Mouse (Mus musculus) forebrain, embryonic 15.5 days (tissue): ENCODE data around the gene Crisp2. TPM values are rescaled to one million over a fixed set of nuclear protein-coding genes. Genes with fewer than 3 reads are reported as not detected.
"Not testable (repeated sequence)": the region's sequence is repeated elsewhere in the genome, so short reads cannot be mapped to it uniquely, and the experiment has no call there.

Source experiments
- ATAC-seq: fragments of 200-750 bp; cut with Nextera tagmentation; replicated peaks from 2 replicates; pipeline ENCODE4 v1.8.0; 2017; ENCODE audit warnings: mild to moderate bottlenecking, moderate TSS enrichment, moderate library complexity
- H3K27ac ChIP-seq: fragments of 300-500 bp; sonication (generic); replicated peaks from 2 replicates; pipeline ENCODE4 v1.5.1; 2015; ENCODE audit warnings: mild to moderate bottlenecking, inconsistent platforms
- H3K27me3 ChIP-seq: fragments of 300-500 bp; sonication (generic); 2 replicates; pipeline ENCODE4 v1.6.1; 2015; ENCODE audit warnings: inconsistent platforms
- H3K36me3 ChIP-seq: fragments of 300-500 bp; sonication (generic); 2 replicates; pipeline ENCODE4 v1.6.1; 2015; ENCODE audit warnings: mild to moderate bottlenecking, inconsistent platforms
- H3K4me1 ChIP-seq: fragments of 300-500 bp; sonication (generic); 2 replicates; pipeline ENCODE4 v1.6.1; 2015; ENCODE audit warnings: inconsistent platforms
- H3K4me2 ChIP-seq: fragments of 300-500 bp; sonication (generic); replicated peaks from 2 replicates; pipeline ENCODE4 v1.6.1; 2015; ENCODE audit warnings: mild to moderate bottlenecking, inconsistent platforms
- H3K4me3 ChIP-seq: fragments of 300-500 bp; sonication (generic); 2 replicates; pipeline ENCODE4 v1.5.1; 2015; ENCODE audit warnings: mild to moderate bottlenecking, inconsistent platforms
- H3K9ac ChIP-seq: fragments of 300-500 bp; sonication (generic); replicated peaks from 2 replicates; pipeline ENCODE4 v1.6.1; 2015; ENCODE audit warnings: mild to moderate bottlenecking, inconsistent platforms
- H3K9me3 ChIP-seq: fragments of 300-500 bp; sonication (generic); 2 replicates; pipeline ENCODE4 v1.6.1; 2016; ENCODE audit warnings: inconsistent platforms
- WGBS: fragments of 180-500 bp; shearing (Covaris S2); methylation state at CpG from one replicate; pipeline ENCODE4 v1.1.7; 2015; ENCODE audit warnings: mixed read lengths; 5-methylcytosine and 5-hydroxymethylcytosine counted together
- polyA plus RNA-seq: library from polyadenylated mRNA; unstranded; fragments of >200 nt; fragmentation: Nextera tagmentation; extraction: Ambion mirVana; gene quantifications from 2 replicates; pipeline ENCODE4 v1.2.1, GENCODE M21; 2015

The Crisp2 gene
- polyA plus RNA-seq, 1 experiment from 2014 or later = not detected

DNA sequence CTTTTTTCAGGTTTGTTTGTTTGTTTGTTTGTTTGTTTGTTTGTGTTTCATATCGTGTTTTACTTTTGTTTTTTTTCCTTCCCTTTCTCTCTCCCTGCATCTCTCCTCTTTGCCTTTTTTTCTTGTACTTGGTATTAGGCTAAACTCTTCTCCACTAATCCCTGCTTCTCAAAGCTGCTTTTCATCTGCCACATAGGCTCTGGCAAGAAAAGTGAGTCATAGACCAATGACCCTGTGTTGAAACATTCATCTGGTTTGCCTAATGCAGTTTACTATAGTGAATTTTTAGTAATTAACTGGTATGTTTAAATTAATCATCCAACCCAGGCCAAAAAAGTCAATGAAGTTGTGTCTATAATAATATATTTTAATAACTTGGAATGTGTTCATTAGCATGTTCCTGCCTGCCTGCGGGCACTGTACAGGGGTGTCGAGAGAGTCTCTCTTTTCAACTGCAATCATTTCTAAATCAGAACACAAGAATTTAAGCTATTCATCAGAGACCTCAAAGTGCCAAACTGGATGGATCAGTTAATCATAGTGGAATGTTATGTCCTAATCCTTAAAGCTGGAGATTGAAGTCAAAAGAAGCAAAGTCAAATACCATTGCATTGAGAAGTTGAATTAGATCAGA, 4.0 kb downstream of the Crisp2 start:
- 78% methylated on average over 3 of the region's 3 CpGs for WGBS
- no peaks in the 10 kb centered on the region for H3K9me3 ChIP-seq
- H3K27me3 ChIP-seq = no peaks in the 10 kb centered on the region
- no peaks in the 10 kb centered on the region for H3K4me1 ChIP-seq
- H3K27ac ChIP-seq = no peak overlapping the region
- H3K4me3 ChIP-seq = no peak overlapping the region
- H3K9ac ChIP-seq = no peak overlapping the region
- no peak overlapping the region for H3K4me2 ChIP-seq
- H3K36me3 ChIP-seq = no peaks in the 10 kb centered on the region
- no peak for ATAC-seq

DNA sequence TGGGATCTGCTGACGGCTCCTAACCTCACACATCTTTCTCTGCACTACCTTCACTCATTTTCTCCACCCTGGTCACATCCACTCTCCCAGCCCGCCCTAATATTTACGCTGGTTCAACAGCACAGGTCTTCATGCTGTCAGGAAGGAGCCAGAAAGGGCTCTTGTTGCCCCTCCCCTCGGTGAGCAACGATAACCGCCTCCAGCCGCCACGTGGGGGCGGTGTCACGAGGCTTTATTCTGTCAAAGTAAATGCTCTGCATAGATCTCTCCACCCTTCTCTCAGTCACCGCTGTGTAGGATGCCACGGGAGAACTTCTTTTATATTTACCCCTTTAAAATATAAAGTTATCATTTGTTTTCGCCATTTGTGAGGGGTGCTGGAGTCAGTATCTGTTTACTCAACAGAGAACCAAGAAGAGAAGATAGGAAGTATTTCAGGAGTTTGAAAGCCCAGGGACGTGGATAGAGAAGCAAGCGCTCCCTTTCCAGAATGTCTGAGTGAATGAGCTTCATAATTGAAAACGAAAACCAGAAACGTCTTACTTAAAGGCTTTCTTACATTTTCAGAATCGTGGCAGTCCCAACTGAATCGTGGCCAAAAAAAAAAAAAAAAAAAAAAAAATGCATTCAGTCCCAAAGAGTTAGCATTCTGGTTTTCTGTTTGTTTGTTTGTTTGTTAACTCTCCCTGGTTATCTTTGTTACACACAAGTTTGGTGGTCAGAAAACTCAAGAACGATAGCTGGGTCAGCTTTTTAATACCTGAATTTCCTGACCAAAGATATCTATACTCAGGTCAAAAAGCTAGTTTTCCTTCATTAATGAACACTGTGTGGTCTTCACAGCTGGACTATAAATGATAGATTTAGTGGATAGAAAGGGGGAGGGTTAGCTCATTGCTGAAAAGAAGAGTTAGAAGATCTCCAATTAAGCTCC, 12.6 kb downstream of the Crisp2 start:
- no peaks in the 10 kb centered on the region for H3K27me3 ChIP-seq
- WGBS = 67% methylated on average over 20 of the region's 20 CpGs
- no peaks in the 10 kb centered on the region for H3K4me1 ChIP-seq
- no peaks in the 10 kb centered on the region for H3K9me3 ChIP-seq
- no peaks in the 10 kb centered on the region for H3K36me3 ChIP-seq
- H3K4me3 ChIP-seq = no peak overlapping the region
- no peak overlapping the region for H3K4me2 ChIP-seq
- H3K27ac ChIP-seq = no peak overlapping the region
- H3K9ac ChIP-seq = no peak overlapping the region
- no peak for ATAC-seq

GRCm38 (mm10) chr17:40789877-40790276, 16.9 kb downstream of the Crisp2 start:
- H3K4me3 ChIP-seq = no peak overlapping the region
- H3K27me3 ChIP-seq = no peaks in the 10 kb centered on the region
- ATAC-seq = no peak
- no peaks in the 10 kb centered on the region for H3K36me3 ChIP-seq
- H3K9ac ChIP-seq = no peak overlapping the region
- no peak overlapping the region for H3K4me2 ChIP-seq
- H3K27ac ChIP-seq = no peak overlapping the region
- H3K9me3 ChIP-seq = no peaks in the 10 kb centered on the region
- H3K4me1 ChIP-seq = no peaks in the 10 kb centered on the region

- Histone ChIP-seq H3K27me3 (no peaks in the 10 kb centered on the region), H3K4me1 (no peaks in the 10 kb centered on the region), H3K27ac (no peak overlapping the region), H3K36me3 (no peaks in the 10 kb centered on the region), H3K4me2 (no peak overlapping the region), H3K4me3 (no peak overlapping the region), H3K9ac (no peak overlapping the region), H3K9me3 (no peaks in the 10 kb centered on the region)
- ATAC-seq = no peak
- WGBS = 87% methylated on average over 1 of the region's 1 CpGs
These were observed 39.7 kb downstream of the Crisp2 start for GRCm38 (mm10) chr17:40767120-40767519.

GRCm38 (mm10) chr17:40763662-40764061, 43.1 kb downstream of the Crisp2 start:
- Histone ChIP-seq H3K36me3 (no peaks in the 10 kb centered on the region), H3K4me2 (no peak overlapping the region), H3K9ac (no peak overlapping the region), H3K4me3 (no peak overlapping the region), H3K27ac (no peak overlapping the region), H3K27me3 (no peaks in the 10 kb centered on the region), H3K9me3 (no peaks in the 10 kb centered on the region), H3K4me1 (no peaks in the 10 kb centered on the region)
- WGBS = 78% methylated on average over 4 of the region's 4 CpGs
- no peak for ATAC-seq

DNA sequence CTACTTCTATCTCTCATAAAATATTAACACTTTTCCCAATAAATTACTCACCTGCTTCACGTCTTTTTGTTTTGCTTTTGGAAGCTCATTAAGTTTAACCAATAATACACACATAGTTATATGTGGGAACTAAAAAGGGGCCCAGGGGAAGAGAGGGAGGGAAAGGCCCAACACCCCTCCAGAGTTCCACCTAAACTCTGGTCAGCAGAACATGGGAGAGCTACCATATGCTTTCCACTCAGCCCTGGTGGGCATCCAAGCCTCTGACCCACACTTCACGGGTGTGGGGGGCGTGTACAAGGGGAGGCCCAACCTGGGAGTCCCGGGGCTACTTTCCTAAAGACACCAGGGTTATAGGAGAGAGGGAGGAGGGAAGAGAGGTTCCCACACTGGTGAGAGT, 75.1 kb downstream of the Crisp2 start:
- Histone ChIP-seq H3K36me3 (no peaks in the 10 kb centered on the region), H3K9me3 (no peaks in the 10 kb centered on the region), H3K27ac (no peak overlapping the region), H3K4me2 (no peak overlapping the region), H3K4me3 (no peak overlapping the region), H3K4me1 (no peaks in the 10 kb centered on the region), H3K9ac (no peak overlapping the region), H3K27me3 (no peaks in the 10 kb centered on the region)
- 67% methylated on average over 4 of the region's 4 CpGs for WGBS
- no peak for ATAC-seq

- Histone ChIP-seq H3K36me3 (no peaks in the 10 kb centered on the region), H3K9ac (no peak overlapping the region), H3K4me2 (no peak overlapping the region), H3K9me3 (no peaks in the 10 kb centered on the region), H3K4me1 (no peaks in the 10 kb centered on the region), H3K27me3 (no peaks in the 10 kb centered on the region), H3K4me3 (no peak overlapping the region), H3K27ac (no peak overlapping the region)
- WGBS = 82% methylated on average over 2 of the region's 2 CpGs
- no peak for ATAC-seq
These were observed 75.5 kb downstream of the Crisp2 start for GRCm38 (mm10) chr17:40731296-40731695.

DNA sequence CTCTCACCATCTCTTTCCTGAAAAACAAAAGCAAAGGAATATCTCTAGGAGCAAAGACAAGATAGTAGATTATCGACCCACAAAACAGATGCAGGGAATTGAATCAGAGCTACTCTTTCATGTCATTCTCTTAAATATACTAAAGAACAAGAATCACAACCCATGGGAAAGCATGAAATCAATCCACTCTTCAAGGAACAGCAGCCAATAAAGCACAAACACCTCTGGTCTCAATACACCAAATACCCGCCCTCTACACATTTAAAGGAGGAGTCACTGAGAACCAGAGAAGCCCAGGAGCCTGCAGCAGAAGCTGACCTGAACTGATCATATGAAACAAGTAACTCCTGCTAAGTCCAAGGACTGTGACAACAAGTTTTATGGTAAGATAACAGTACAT, 80.0 kb downstream of the Crisp2 start, which contains the start of gene Esp1:
TSS of gene Esp1 (plus strand) at position 301 of the 400 bp plus-strand sequence.
- no peak within 1 kb of the TSS for H3K4me3 ChIP-seq
- no peaks in the 10 kb centered on the region for H3K4me1 ChIP-seq
- ATAC-seq = no peak
- H3K9me3 ChIP-seq = no peaks in the 10 kb centered on the region
- H3K27ac ChIP-seq = no peak within 1 kb of the TSS
- 93% methylated on average over 2 of the region's 2 CpGs for WGBS
- no peaks in the 10 kb centered on the region for H3K36me3 ChIP-seq
- H3K4me2 ChIP-seq = no peak within 1 kb of the TSS
- no peaks in the 10 kb centered on the region for H3K27me3 ChIP-seq
- H3K9ac ChIP-seq = no peak within 1 kb of the TSS

GRCm38 (mm10) chr17:40717055-40717454, 89.7 kb downstream of the Crisp2 start:
- not testable (repeated sequence) for H3K9ac ChIP-seq, H3K4me3 ChIP-seq, ATAC-seq, H3K9me3 ChIP-seq, H3K4me1 ChIP-seq, H3K36me3 ChIP-seq, H3K4me2 ChIP-seq, H3K27me3 ChIP-seq, H3K27ac ChIP-seq

GRCm38 (mm10) chr17:40716273-40716672, 90.5 kb downstream of the Crisp2 start:
- no peak overlapping the region for H3K9ac ChIP-seq
- no peaks in the 10 kb centered on the region for H3K4me1 ChIP-seq
- no peak for ATAC-seq
- no peak overlapping the region for H3K27ac ChIP-seq
- H3K4me2 ChIP-seq = no peak overlapping the region
- H3K27me3 ChIP-seq = no peaks in the 10 kb centered on the region
- no peaks in the 10 kb centered on the region for H3K36me3 ChIP-seq
- no peaks in the 10 kb centered on the region for H3K9me3 ChIP-seq
- no peak overlapping the region for H3K4me3 ChIP-seq
